Mouse (Mus musculus) kidney, postnatal 0 days (tissue): Measurements from ENCODE around the gene Oas1c. TPM values are rescaled to one million over a fixed set of nuclear protein-coding genes. Genes with fewer than 3 reads are reported as not detected.
A peak's percentile ranks its signal among the peaks of the same experiment; 100 is the strongest.

ENCODE experiments used
- ATAC-seq: fragments of 200-750 bp; cut with Nextera tagmentation; replicated peaks from 2 replicates; pipeline ENCODE4 v1.8.0; 2017; ENCODE audit warnings: low read depth, moderate number of reproducible peaks, moderate TSS enrichment, moderate library complexity; ENCODE audit not compliant: low FRiP score
- DNase-seq: peaks from one replicate; pipeline ENCODE4 v3.0.0-alpha.2; 2016; ENCODE audit warnings: low spot score
- H3K27ac ChIP-seq: fragments of 300-500 bp; sonication (generic); 2 replicates; pipeline ENCODE4 v1.5.1; 2014; ENCODE audit warnings: mild to moderate bottlenecking
- H3K27me3 ChIP-seq: fragments of 300-500 bp; sonication (generic); 2 replicates; pipeline ENCODE4 v1.6.1; 2014; ENCODE audit warnings: low read length, mixed read lengths; ENCODE audit not compliant: insufficient read depth
- H3K36me3 ChIP-seq: fragments of 300-500 bp; sonication (generic); 2 replicates; pipeline ENCODE4 v1.6.1; 2014; ENCODE audit warnings: low read length, mixed read lengths; ENCODE audit not compliant: insufficient read depth
- H3K4me1 ChIP-seq: fragments of 300-500 bp; sonication (generic); replicated peaks from 2 replicates; pipeline ENCODE4 v1.6.1; 2014; ENCODE audit warnings: antibody characterized with exemption, low read length, mixed read lengths; ENCODE audit not compliant: insufficient read depth
- H3K4me2 ChIP-seq: fragments of 300-500 bp; sonication (generic); 2 replicates; pipeline ENCODE4 v1.6.1; 2014; ENCODE audit warnings: mild to moderate bottlenecking, low read length, moderate library complexity, mixed read lengths
- H3K4me3 ChIP-seq: fragments of 300-500 bp; sonication (generic); replicated peaks from 2 replicates; pipeline ENCODE4 v1.5.1; 2014; ENCODE audit warnings: low read depth, low read length
- H3K9ac ChIP-seq: fragments of 300-500 bp; sonication (generic); 2 replicates; pipeline ENCODE4 v1.6.1; 2014; ENCODE audit warnings: low read depth, low read length
- H3K9me3 ChIP-seq: fragments of 300-500 bp; sonication (generic); replicated peaks from 2 replicates; pipeline ENCODE4 v1.6.1; 2016; ENCODE audit warnings: low read length, inconsistent platforms, mixed read lengths
- CTCF ChIP-seq: IDR thresholded peaks from 2 replicates; pipeline ENCODE4 v1.5.1; 2016; ENCODE audit warnings: antibody characterized with exemption, low read depth, mild to moderate bottlenecking, moderate library complexity
- WGBS: fragments of 180-500 bp; shearing (Covaris S2); extraction: QIAGEN DNeasy Blood & Tissue Kit; methylation state at CpG from one replicate; pipeline ENCODE4 v1.1.7; 2014; 5-methylcytosine and 5-hydroxymethylcytosine counted together
- polyA plus RNA-seq: library from polyadenylated mRNA; unstranded; fragments of >200 nt; fragmentation: Nextera tagmentation; extraction: Ambion mirVana; gene quantifications from 2 replicates; pipeline ENCODE4 v1.2.1, GENCODE M21; 2015

Gene Oas1c
- polyA plus RNA-seq = 1.1 and 1.2 TPM in 2 replicates

DNA sequence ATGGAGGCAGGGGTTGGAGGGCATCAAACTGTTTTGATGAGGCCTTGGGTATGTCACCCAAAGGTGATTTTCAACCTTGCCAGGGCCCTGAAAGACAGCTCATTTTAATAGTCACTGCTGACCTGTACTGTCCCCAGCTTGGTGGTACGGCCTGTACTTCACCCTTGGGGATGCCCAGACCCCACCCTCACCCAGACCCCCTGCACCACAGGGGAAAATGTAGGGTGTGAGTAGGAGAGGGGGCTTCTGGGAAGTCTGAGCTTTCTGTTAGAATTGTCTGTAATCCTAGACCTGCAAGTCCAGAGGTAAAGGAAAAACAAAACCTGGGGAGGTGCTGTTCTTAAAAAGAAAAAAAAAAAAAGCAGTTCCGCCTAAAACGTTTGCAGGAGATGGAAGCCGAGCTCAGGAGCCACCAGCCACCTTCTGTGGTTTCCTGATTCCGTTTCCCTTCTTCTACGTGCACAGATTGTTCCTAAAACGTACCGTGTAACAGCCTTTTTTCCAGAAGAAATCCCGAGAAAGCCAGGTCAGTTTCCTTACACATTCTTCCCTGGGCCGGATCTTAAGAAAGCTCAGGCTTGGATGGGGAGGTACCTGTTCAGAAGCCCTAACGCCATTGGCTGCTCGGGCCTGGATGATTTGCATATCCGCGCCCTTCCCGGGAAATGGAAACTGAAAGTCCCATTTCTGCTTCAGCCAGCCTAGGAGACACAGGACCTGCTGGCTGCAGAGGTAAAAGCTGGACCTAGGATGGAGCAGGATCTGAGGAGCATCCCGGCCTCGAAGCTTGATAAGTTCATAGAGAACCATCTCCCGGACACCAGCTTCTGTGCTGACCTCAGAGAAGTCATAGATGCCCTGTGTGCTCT, at the start of gene Oas1c:
Gene Oas1c (minus strand): TSS at position 564 of the 869 bp plus-strand sequence.
- Histone ChIP-seq H3K27me3 (no peaks in the 10 kb centered on the region), H3K9ac (peak within 1 kb of the TSS; percentile 57), H3K27ac (peak within 1 kb of the TSS; percentile 87), H3K36me3 (0 out of 2 replicates have a peak, but pooled peaks cover 3% of the 10 kb centered on the region), H3K4me2 (peak within 1 kb of the TSS; percentile 67), H3K9me3 (no peaks in the 10 kb centered on the region), H3K4me3 (peak within 1 kb of the TSS; percentile 47), H3K4me1 (0 out of 2 replicates have a peak, but pooled peaks cover 6% of the 10 kb centered on the region)
- 3% methylated on average over 18 of the region's 18 CpGs for WGBS
- DNase-seq = peak; percentile 97
- peak; percentile 90 for ATAC-seq
- no peak for TF ChIP-seq CTCF

DNA sequence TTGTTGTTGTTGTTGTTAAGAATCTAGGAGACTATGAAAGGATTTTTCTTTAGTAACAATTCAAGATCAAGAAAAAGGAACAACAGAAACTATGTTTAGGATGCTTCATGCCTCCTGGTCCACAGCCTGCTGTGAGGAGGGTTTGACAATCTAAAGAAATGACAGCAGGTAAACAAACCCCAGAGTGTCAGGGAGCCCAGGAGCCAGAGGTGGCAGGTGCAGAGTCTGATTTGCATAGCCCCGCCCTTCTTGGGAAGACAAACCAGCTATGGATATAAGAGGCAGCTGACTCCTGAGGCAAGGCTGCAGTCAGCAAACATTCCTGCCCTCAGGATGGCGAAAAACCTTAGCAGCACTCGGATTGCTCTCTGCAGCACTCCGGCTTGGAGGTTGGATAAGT, 48.8 kb upstream of the Oas1c start, which contains the start of gene Oas1h:
Gene Oas1h (plus strand): TSS at position 301 of the 400 bp plus-strand sequence.
- 38% methylated on average over 4 of the region's 4 CpGs for WGBS
- no peak for ATAC-seq
- no peak within 1 kb of the TSS for H3K4me2 ChIP-seq
- H3K27ac ChIP-seq = no peak within 1 kb of the TSS
- no peaks in the 10 kb centered on the region for H3K4me1 ChIP-seq
- no peak within 1 kb of the TSS for H3K4me3 ChIP-seq
- no peaks in the 10 kb centered on the region for H3K36me3 ChIP-seq
- H3K9ac ChIP-seq = no peak within 1 kb of the TSS
- TF ChIP-seq CTCF = no peak
- DNase-seq = no peak
- no peaks in the 10 kb centered on the region for H3K9me3 ChIP-seq
- no peaks in the 10 kb centered on the region for H3K27me3 ChIP-seq

DNA sequence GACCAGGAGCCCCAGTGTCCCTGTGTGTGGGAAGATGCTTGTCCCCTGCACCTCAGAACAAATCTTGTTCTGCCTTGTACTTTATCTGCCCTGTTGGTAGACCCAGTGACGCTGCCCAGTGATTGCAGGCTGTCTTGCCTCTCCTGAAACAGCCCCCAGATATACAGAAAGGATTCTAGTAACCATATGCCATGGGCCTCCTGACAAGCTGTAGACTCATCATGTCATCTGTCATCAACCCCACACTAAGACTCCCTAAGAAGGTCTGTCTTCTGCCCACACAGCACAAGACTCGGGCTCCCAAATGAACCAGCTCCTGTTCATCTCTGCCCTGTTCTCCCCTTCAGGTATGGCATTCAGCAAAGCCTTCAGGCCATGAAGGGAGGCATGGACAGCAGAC, 46.9 kb upstream of the Oas1c start:
- no peaks in the 10 kb centered on the region for H3K4me1 ChIP-seq
- H3K9me3 ChIP-seq = 0 out of 2 replicates have a peak, but pooled peaks cover under 1% of the 10 kb centered on the region
- no peak for TF ChIP-seq CTCF
- H3K4me3 ChIP-seq = no peak overlapping the region
- DNase-seq (no peak), ATAC-seq (no peak)
- 67% methylated on average over 2 of the region's 2 CpGs for WGBS
- no peak overlapping the region for H3K4me2 ChIP-seq
- H3K27ac ChIP-seq = no peak overlapping the region
- no peaks in the 10 kb centered on the region for H3K36me3 ChIP-seq
- no peaks in the 10 kb centered on the region for H3K27me3 ChIP-seq
- no peak overlapping the region for H3K9ac ChIP-seq

DNA sequence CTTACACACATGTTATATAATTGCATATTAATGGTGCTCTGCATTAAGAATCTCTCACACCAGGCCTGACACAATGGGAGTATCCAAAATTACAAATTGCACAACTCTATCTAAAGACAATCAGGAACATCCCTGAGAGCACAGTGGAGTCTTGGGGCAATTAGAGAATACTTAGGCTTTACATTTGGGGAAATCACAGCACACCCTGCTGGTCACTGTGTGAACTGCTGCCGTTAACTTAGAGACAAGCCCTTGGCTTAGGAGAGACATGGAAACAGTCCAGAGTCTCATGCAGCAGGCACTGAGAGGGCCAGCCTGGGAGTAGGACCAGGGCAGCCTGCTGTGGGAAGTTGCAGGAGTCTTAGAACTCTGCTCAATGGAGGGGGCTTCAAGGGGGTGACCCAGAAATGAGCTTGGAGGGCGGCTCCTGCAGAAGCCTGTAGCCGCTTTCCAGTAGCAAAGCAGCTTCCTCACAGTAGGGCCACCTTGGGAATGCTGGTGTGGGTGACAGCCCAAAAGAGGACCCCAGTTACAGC, 37.4 kb upstream of the Oas1c start:
- Histone ChIP-seq H3K9me3 (0 out of 2 replicates have a peak, but pooled peaks cover 3% of the 10 kb centered on the region), H3K27ac (no peak overlapping the region), H3K9ac (no peak overlapping the region), H3K36me3 (no peaks in the 10 kb centered on the region), H3K4me1 (no peaks in the 10 kb centered on the region), H3K27me3 (no peaks in the 10 kb centered on the region), H3K4me3 (no peak overlapping the region), H3K4me2 (no peak overlapping the region)
- WGBS = 62% methylated on average over 3 of the region's 3 CpGs
- peak; percentile 73 for TF ChIP-seq CTCF
- no peak for ATAC-seq
- DNase-seq = peak; percentile 20

DNA sequence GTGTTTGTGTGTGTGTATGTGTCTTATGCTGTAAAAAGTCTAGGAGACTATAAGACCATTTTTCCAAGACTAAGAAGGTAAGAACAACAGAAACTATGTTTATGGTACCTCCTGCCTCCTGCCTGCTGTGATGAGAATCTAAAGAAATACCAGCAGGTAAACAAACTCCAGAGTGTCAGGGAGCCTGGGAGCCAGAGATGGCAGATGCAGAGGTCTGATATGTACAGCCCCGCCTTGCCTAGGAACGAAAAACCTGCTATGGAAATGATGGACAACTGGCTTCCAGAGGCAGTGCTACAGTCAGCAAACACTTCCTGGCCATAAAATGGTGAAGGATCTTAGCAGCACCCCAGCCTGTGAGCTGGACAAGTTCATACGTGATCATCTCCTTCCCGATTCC, 34.8 kb upstream of the Oas1c start, which contains the start of gene Oas1f:
Gene Oas1f (plus strand): TSS at position 301 of the 400 bp plus-strand sequence.
- H3K9ac ChIP-seq = no peak within 1 kb of the TSS
- no peaks in the 10 kb centered on the region for H3K27me3 ChIP-seq
- ATAC-seq = no peak
- no peaks in the 10 kb centered on the region for H3K4me1 ChIP-seq
- no peak within 1 kb of the TSS for H3K4me3 ChIP-seq
- TF ChIP-seq CTCF = no peak
- H3K4me2 ChIP-seq = no peak within 1 kb of the TSS
- no peak for DNase-seq
- 65% methylated on average over 4 of the region's 4 CpGs for WGBS
- H3K36me3 ChIP-seq = no peaks in the 10 kb centered on the region
- no peak within 1 kb of the TSS for H3K27ac ChIP-seq
- no peaks in the 10 kb centered on the region for H3K9me3 ChIP-seq

DNA sequence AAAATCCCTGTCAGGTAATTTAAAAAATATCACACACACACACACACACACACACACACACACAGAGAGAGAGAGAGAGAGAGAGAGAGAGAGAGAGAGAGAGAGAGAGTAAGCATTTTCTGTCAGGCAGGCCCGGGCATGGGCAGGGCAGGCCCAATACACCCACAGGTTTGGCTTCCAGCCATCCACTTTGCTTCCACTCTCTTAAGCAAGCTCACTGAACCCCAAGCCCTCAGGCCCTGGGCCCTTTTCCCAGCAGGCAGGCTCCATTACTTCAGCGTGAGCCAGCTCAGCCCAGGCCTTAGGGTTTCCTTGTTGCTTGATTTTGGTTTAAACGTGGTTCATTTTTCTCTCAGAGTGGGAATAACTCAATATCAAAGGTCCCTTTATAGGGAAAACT, 32.4 kb upstream of the Oas1c start:
- no peak for TF ChIP-seq CTCF
- no peaks in the 10 kb centered on the region for H3K36me3 ChIP-seq
- no peak overlapping the region for H3K9ac ChIP-seq
- H3K4me2 ChIP-seq = no peak overlapping the region
- WGBS = 75% methylated on average over 3 of the region's 3 CpGs
- DNase-seq (no peak), ATAC-seq (no peak)
- no peaks in the 10 kb centered on the region for H3K9me3 ChIP-seq
- H3K27me3 ChIP-seq = no peaks in the 10 kb centered on the region
- H3K4me3 ChIP-seq = no peak overlapping the region
- H3K4me1 ChIP-seq = no peaks in the 10 kb centered on the region
- no peak overlapping the region for H3K27ac ChIP-seq
